Mouse (Mus musculus): ENCODE measurements around the gene Aebp1. TPM values are rescaled to one million over a fixed set of nuclear protein-coding genes. Genes with fewer than 3 reads are reported as not detected.

Aebp1 gene
- polyA plus RNA-seq (2014; fragmentation: Nextera tagmentation; extraction: Ambion mirVana) = 30.8 and 32.5 TPM in 2 replicates

- WGBS = 1% methylated on average over 59 of the region's 59 CpGs
- H3K4me1 ChIP-seq (ENCODE audit: insufficient read depth) = peaks cover 4% of the 10 kb centered on the region
Measured at GRCm38 (mm10) chr11:5861678-5862393, at the start of gene Aebp1. Aebp1 (plus strand) TSS chr11:5861947.

GRCm38 (mm10) chr11:5813381-5813780, 48.4 kb upstream of the Aebp1 start:
- Histone ChIP-seq H3K4me1 (ENCODE audit: insufficient read depth) (no peaks in the 10 kb centered on the region), H3K4me2 (no peak overlapping the region), H3K9me3 (ENCODE audit: low read depth, low read length) (no peaks in the 10 kb centered on the region), H3K27me3 (ENCODE audit: insufficient read depth, low read length) (no peaks in the 10 kb centered on the region), H3K36me3 (ENCODE audit: insufficient read depth) (no peaks in the 10 kb centered on the region), H3K9ac (no peak overlapping the region), H3K4me3 (ENCODE audit: low read depth, low read length) (no peak overlapping the region), H3K27ac (ENCODE audit: low read depth) (no peak overlapping the region)
- ATAC-seq (ENCODE audit: insufficient read depth) (no peak), DNase-seq (no peak)
- WGBS = 73% methylated on average over 10 of the region's 10 CpGs
- TF ChIP-seq CTCF (IDR thresholded peaks at IDR 0.05; ENCODE audit: low read depth) = no peak

More at GRCm38 (mm10) chr11:5861678-5862393, at the start of gene Aebp1:
- H3K4me3 ChIP-seq (ENCODE audit: low read depth, low read length) = peak within 1 kb of the TSS; percentile 48
- TF ChIP-seq CTCF (IDR thresholded peaks at IDR 0.05; ENCODE audit: low read depth) = no peak
- no peaks in the 10 kb centered on the region for H3K9me3 ChIP-seq (ENCODE audit: low read depth, low read length)
- H3K36me3 ChIP-seq (ENCODE audit: insufficient read depth) = 0 out of 2 replicates have a peak, but pooled peaks cover 4% of the 10 kb centered on the region
- ATAC-seq (ENCODE audit: insufficient read depth) (peak; percentile 84), DNase-seq (peak; percentile 76)
- no peak within 1 kb of the TSS for H3K27ac ChIP-seq (ENCODE audit: low read depth)
- H3K27me3 ChIP-seq (ENCODE audit: insufficient read depth, low read length) = no peaks in the 10 kb centered on the region
- peak within 1 kb of the TSS; percentile 85 for H3K4me2 ChIP-seq
- peak within 1 kb of the TSS; percentile 59 for H3K9ac ChIP-seq

GRCm38 (mm10) chr11:5819223-5819622, 42.5 kb upstream of the Aebp1 start:
- no peak for ATAC-seq (ENCODE audit: insufficient read depth)
- H3K27me3 ChIP-seq (ENCODE audit: insufficient read depth, low read length) = no peaks in the 10 kb centered on the region
- WGBS = 60% methylated on average over 2 of the region's 2 CpGs

GRCm38 (mm10) chr11:5825432-5825831, 36.3 kb upstream of the Aebp1 start:
- no peak for TF ChIP-seq CTCF (IDR thresholded peaks at IDR 0.05; ENCODE audit: low read depth)
- DNase-seq (no peak), ATAC-seq (ENCODE audit: insufficient read depth) (no peak)
- Histone ChIP-seq H3K4me3 (ENCODE audit: low read depth, low read length) (no peak overlapping the region), H3K4me1 (ENCODE audit: insufficient read depth) (no peaks in the 10 kb centered on the region), H3K9me3 (ENCODE audit: low read depth, low read length) (no peaks in the 10 kb centered on the region), H3K9ac (no peak overlapping the region), H3K27me3 (ENCODE audit: insufficient read depth, low read length) (no peaks in the 10 kb centered on the region), H3K27ac (ENCODE audit: low read depth) (no peak overlapping the region), H3K36me3 (ENCODE audit: insufficient read depth) (peaks cover 18% of the 10 kb centered on the region), H3K4me2 (no peak overlapping the region)

More at GRCm38 (mm10) chr11:5819223-5819622, 42.5 kb upstream of the Aebp1 start:
- no peak overlapping the region for H3K4me3 ChIP-seq (ENCODE audit: low read depth, low read length)
- H3K9me3 ChIP-seq (ENCODE audit: low read depth, low read length) = no peaks in the 10 kb centered on the region
- no peak for TF ChIP-seq CTCF (IDR thresholded peaks at IDR 0.05; ENCODE audit: low read depth)
- no peaks in the 10 kb centered on the region for H3K4me1 ChIP-seq (ENCODE audit: insufficient read depth)
- H3K36me3 ChIP-seq (ENCODE audit: insufficient read depth) = no peaks in the 10 kb centered on the region
- no peak overlapping the region for H3K9ac ChIP-seq
- H3K27ac ChIP-seq (ENCODE audit: low read depth) = no peak overlapping the region
- H3K4me2 ChIP-seq = no peak overlapping the region
- no peak for DNase-seq

- H3K4me3 ChIP-seq (ENCODE audit: low read depth, low read length) = no peak overlapping the region
- H3K9me3 ChIP-seq (ENCODE audit: low read depth, low read length) = no peaks in the 10 kb centered on the region
- no peaks in the 10 kb centered on the region for H3K4me1 ChIP-seq (ENCODE audit: insufficient read depth)
- no peaks in the 10 kb centered on the region for H3K27me3 ChIP-seq (ENCODE audit: insufficient read depth, low read length)
- WGBS = 84% methylated on average over 5 of the region's 5 CpGs
- ATAC-seq (ENCODE audit: insufficient read depth) (no peak), DNase-seq (no peak)
- H3K4me2 ChIP-seq = no peak overlapping the region
- peaks cover 29% of the 10 kb centered on the region for H3K36me3 ChIP-seq (ENCODE audit: insufficient read depth)
- H3K9ac ChIP-seq = peak overlapping the region; percentile 3; the same call in 1 of the 2 replicates
- no peak for TF ChIP-seq CTCF (IDR thresholded peaks at IDR 0.05; ENCODE audit: low read depth)
- H3K27ac ChIP-seq (ENCODE audit: low read depth) = no peak overlapping the region
Measured at GRCm38 (mm10) chr11:5827931-5828330, 33.8 kb upstream of the Aebp1 start.

GRCm38 (mm10) chr11:5828509-5829191, 33.1 kb upstream of the Aebp1 start:
- Histone ChIP-seq H3K27me3 (ENCODE audit: insufficient read depth, low read length) (no peaks in the 10 kb centered on the region), H3K36me3 (ENCODE audit: insufficient read depth) (peaks cover 31% of the 10 kb centered on the region), H3K9me3 (ENCODE audit: low read depth, low read length) (no peaks in the 10 kb centered on the region), H3K27ac (ENCODE audit: low read depth) (no peak overlapping the region), H3K4me1 (ENCODE audit: insufficient read depth) (no peaks in the 10 kb centered on the region), H3K4me3 (ENCODE audit: low read depth, low read length) (no peak overlapping the region), H3K4me2 (no peak overlapping the region), H3K9ac (no peak overlapping the region; the same call in 1 of the 2 replicates)
- 77% methylated on average over 11 of the region's 11 CpGs for WGBS
- DNase-seq (no peak), ATAC-seq (ENCODE audit: insufficient read depth) (no peak)
- TF ChIP-seq CTCF (IDR thresholded peaks at IDR 0.05; ENCODE audit: low read depth) = no peak

GRCm38 (mm10) chr11:5829327-5829726, 32.4 kb upstream of the Aebp1 start:
- Histone ChIP-seq H3K4me3 (ENCODE audit: low read depth, low read length) (no peak overlapping the region), H3K4me2 (no peak overlapping the region), H3K9me3 (ENCODE audit: low read depth, low read length) (no peaks in the 10 kb centered on the region), H3K27me3 (ENCODE audit: insufficient read depth, low read length) (no peaks in the 10 kb centered on the region), H3K27ac (ENCODE audit: low read depth) (no peak overlapping the region), H3K36me3 (ENCODE audit: insufficient read depth) (peaks cover 37% of the 10 kb centered on the region), H3K4me1 (ENCODE audit: insufficient read depth) (no peaks in the 10 kb centered on the region), H3K9ac (no peak overlapping the region)
- WGBS = 88% methylated on average over 12 of the region's 12 CpGs
- TF ChIP-seq CTCF (IDR thresholded peaks at IDR 0.05; ENCODE audit: low read depth) = no peak
- ATAC-seq (ENCODE audit: insufficient read depth) (no peak), DNase-seq (no peak)

All from lung, embryonic 14.5 days (tissue).